Mouse (Mus musculus) A20 (cell line): ENCODE data around the gene Grhpr.
"Not testable (repeated sequence)": the region's sequence is repeated elsewhere in the genome, so short reads cannot be mapped to it uniquely, and the experiment has no call there.

Experiments
- DNase-seq: peaks from one replicate; pipeline ENCODE4 v3.0.0-alpha.2; 2011; ENCODE audit warnings: low read depth, low spot score

Grhpr gene

GRCm38 (mm10) chr4:44974331-44974730 is 6.9 kb upstream of the Grhpr start:
- DNase-seq: no peak

GRCm38 (mm10) chr4:44976026-44976615 is 5.1 kb upstream of the Grhpr start:
- no peak for DNase-seq

GRCm38 (mm10) chr4:44976921-44977710 is 4.1 kb upstream of the Grhpr start:
- peak; percentile 46 for DNase-seq

GRCm38 (mm10) chr4:44978175-44978574 is 3.0 kb upstream of the Grhpr start:
- no peak for DNase-seq

GRCm38 (mm10) chr4:44979794-44980338 is 1.3 kb upstream of the Grhpr start:
- DNase-seq: no peak

- no peak for DNase-seq
These were observed 736 bp downstream of the Grhpr start for GRCm38 (mm10) chr4:44981974-44982287.

DNA sequence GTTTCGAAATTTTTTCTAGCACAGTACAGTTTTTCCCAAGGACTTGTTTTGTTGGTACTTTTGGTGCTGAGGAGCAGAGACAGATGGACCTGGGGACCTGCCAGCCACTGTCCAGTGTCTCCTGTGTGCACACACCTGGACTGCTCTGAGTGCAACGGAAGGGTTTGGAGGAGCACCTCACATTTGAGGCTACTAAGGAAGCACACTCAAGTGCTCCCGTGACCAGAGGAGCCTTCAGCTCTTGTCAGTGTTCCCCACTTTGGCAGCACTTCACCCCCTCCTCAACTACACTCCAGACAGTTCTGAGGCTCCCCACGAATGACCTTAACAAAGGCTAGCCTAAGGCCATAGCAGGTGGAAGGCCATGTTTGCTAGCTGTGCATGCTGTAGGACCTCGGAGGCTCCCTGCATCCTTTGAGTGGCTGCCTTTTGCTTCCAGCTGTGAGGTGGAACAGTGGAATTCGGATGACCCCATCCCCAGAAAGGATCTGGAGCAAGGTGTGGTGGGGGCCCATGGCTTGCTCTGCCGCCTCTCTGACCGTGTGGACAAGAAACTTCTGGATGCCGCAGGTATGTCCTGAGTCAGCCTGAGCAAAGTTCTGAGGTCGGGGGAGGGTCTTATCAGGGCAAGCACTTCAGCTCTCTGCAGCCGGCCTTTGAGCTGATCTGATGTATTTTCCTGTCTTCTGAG is 1.4 kb downstream of the Grhpr start:
- no peak for DNase-seq

DNA sequence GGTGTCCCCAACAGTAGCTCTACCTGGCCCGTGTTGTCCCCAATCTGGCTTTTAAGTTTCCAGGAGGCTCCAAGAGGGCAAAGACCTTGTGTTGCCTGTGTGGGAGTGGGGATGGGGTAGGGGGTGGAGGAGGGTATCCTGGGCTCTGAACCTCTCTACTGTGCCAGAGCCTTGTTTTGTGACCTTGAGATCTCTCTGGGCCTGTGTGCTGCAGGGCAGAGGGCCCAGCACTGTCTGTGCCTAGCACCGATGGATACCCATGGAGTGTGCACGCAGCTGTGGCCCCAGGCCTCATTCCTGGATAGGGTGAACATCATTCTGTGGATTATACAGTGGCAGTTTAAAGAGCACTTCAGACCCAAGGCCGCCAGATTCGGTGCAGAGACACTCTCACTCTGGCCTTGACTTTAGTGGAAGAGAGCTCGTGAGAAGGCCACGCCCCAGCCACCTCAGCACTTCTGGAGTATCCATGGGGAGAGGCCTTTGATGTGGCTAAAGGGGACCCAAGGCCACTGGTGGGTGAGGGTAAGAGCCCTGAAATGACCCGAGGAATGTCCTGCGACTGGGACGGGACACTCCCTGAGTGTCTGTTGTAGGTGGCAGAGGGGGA is 2.0 kb downstream of the Grhpr start:
- no peak for DNase-seq

DNA sequence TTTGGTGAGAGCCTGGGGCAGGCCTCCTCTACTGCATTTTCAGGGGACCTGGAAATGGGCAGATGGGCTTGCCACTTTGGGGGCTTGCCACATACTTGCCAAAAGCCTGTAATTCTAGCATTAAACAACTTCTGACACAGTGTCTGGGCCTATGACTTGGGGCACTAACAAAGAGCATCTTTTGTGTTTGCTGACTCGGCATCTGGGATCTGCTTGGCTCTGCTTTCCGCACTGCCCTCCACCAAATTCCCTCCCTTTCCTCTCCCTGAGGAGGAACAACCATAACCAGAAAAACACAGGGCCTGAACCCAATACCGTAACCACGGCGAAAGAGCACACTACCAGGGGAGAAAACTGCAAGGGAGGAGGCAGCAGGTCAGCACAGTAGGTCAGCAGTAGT is 9.4 kb downstream of the Grhpr start:
- no peak for DNase-seq

DNA sequence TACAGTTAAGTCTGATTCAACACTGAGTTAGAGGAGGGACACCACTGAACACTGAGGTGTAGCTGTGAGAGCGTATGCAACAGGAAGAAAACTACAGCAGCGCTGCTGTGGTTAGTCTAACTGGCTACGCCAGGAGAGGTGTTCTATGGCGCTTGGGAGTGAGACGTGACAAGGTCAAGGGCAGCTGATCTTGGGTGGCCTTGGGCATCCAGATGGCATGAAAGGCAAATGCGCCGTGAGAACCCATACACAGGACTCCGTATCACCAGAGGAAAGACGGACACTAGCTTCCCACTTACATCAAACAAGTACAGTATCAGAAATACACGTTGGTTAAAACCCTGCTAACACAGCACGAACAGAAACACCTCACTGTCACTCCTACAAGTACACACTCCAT is 11.1 kb downstream of the Grhpr start:
- not testable (repeated sequence) for DNase-seq

- not testable (repeated sequence) for DNase-seq
These were observed 12.0 kb downstream of the Grhpr start for GRCm38 (mm10) chr4:44993179-44993578.

DNA sequence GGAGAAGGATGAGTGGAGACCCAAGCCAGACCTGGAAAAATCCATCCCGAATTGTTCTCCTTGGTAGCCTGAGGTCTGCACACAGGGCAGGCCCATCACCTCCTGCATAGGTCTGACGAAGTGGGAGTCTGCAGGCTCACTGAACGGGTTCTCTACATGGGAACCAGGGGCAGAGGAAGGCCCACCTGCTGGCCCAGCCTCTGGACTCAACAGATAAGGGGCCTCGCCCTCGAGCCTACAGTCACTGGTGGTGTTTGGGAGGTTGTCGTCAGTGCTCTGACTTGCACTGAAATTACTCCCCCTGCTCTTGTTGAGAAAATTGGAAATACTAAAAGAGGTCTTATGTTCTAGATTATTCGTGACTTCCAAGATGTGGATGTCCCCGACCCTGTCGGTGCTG is 12.7 kb downstream of the Grhpr start:
- no peak for DNase-seq

- DNase-seq: no peak
These were observed 13.6 kb downstream of the Grhpr start for GRCm38 (mm10) chr4:44994776-44995175.

GRCm38 (mm10) chr4:44998071-44998470 is 16.9 kb downstream of the Grhpr start:
- DNase-seq: no peak

- no peak for DNase-seq
These were observed 18.8 kb downstream of the Grhpr start for GRCm38 (mm10) chr4:45000001-45000400.

DNA sequence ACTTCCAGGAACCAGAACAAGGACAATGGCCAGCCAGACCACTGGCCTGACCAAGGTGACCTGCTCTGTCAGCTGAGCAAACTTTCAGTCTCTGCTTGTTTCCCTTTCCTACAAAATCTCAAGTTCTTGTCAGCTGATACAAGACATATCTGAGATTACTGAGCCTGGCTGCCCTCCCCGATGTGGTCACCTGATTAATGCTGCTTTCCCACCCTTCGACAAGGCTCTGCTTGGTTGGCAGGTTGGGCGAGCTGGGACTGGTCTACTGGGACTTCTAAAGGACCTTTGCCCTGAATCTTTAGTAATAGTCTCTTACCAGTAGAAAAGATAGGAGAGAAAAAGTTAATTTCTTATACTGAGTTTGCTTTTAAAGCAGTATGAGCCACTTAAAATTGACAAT is 24.3 kb downstream of the Grhpr start:
- DNase-seq: no peak

GRCm38 (mm10) chr4:45010806-45011415 is 29.7 kb downstream of the Grhpr start:
- DNase-seq: peak; percentile 56

DNA sequence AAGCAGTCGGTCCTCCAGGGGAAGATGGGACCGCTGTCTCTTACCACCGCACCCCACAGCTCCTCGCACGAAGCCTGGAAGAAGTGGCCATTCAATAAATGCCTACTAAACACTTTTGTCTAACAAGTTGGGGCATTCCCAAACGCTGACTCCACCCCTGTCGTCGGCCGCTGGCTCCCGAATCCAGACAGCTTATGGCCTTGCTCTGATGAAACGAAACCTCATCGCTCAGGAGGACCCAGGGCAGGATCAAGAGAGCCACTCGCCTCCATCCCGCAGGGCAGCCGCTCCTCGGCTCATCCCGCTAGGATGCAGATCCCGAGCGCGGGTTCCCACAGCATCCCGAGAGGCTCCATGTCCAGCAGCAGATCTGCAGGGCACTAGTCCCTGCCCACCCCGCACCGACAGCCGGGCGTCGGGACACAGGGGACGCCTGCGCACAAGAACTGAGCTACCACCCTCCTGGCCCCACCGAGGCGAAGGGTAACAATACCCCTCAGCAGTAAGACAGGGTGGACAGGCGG is 30.4 kb downstream of the Grhpr start:
- DNase-seq: peak; percentile 87

DNA sequence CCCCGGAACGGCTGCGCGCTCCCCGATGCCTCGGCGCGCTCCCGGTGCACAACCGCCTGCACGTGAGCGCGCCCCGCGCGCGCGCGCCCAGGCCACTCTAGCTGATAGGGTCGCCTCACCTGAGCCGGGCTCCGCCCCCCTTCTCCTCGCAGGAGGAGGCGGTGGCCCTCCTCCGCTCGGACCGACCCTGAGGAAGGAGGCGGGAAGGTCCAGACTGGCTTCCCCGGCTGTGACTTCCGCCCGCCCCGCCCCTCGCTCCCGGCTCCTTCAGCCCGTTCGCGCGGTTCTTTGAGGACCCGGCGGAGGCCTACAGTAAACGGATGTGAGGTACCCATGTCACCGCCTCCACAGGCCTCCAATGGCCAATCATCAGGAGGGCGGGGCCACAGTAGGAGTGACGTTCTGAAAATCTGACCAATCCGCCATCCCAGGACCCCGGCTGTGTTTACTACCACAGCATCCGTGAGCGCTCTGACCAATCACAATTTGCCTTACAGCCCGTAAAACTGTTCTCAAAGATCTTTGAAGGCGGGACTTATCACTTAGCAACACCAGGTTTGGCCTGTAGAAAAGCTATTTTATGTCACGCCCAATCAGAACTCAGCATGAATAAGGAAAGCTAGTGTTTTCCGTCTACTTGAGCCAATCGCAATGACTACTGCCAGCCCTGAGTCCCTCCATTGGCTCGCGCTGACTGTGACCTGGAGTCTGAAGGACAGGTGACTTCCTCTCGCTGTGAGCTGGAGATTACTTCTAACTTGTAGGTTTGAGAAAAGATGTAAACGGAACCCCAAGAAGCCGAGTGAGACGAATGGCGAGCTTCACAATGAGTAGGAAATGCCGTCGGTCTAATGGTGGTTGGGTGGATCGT is 31.1 kb downstream of the Grhpr start, which contains the start of gene Zbtb5:
Gene Zbtb5, minus strand, starts transcription at position 308 of the 871 bp plus-strand sequence.
- peak; percentile 100 for DNase-seq

DNA sequence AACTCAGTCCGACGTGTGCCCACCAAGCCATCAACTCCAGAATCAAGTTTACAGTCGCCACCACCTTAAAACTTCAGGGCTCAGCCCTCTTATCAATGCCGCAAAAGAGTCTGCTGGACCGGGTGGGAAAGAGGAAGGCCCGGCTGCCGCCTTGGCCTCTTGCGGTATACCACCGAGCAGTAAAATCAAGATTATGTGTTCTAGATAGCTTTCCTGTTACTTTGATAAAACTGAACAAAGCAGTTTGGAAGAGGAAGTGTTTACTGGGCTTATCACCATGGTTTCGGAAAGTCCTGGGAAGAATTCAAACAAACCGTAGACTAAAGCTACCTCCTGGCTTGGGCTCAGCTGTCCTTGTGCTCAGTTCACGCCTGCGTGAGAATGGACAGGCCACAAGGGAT is 31.8 kb downstream of the Grhpr start:
- no peak for DNase-seq
